Mouse (Mus musculus): ENCODE results near the gene Nabp2.

DNA sequence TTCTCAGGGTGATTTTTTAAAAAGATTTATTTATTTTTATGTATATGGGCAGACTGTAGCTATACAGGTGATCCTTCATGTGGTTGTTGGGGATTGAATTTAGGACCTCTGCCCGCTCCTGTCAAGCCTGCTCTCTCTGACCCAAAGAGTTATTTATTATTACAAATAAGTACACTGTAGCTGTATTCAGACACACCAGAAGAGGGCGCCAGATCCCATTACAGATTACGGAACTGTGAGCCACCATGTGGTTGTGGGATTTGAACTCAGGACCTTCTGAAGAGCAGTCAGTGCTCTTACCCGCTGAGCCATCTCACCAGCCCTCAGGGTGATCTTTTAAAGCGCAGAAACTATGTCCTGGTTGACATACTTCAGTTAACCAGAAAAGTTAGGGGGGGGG, 39.1 kb downstream of the Nabp2 start:
- no peak for TF ChIP-seq CTCF (IDR thresholded peaks at IDR 0.05; ENCODE audit: low read depth, low read length)
- no peak for TF ChIP-seq POLR2A (IDR thresholded peaks at IDR 0.05; ENCODE audit: extremely low read depth, insufficient read depth, low read length)

All from liver, adult 2 months (tissue).